Mouse (Mus musculus) ES-Bruce4 (cell line): Measurements from ENCODE around the gene Eloa. TPM values are rescaled to one million over a fixed set of nuclear protein-coding genes. Genes with fewer than 3 reads are reported as not detected.
"Not testable (repeated sequence)": the region's sequence is repeated elsewhere in the genome, so short reads cannot be mapped to it uniquely, and the experiment has no call there.

ENCODE experiments used
- H3K27ac ChIP-seq: 2 replicates; pipeline ENCODE4 v1.5.1; 2012; ENCODE audit warnings: low read length, inconsistent platforms; ENCODE audit not compliant: insufficient read depth
- H3K27me3 ChIP-seq: 2 replicates; pipeline ENCODE4 v1.6.1; 2012; ENCODE audit warnings: mild to moderate bottlenecking, low read length, inconsistent platforms; ENCODE audit not compliant: control insufficient read depth, poor library complexity, insufficient read depth, severe bottlenecking
- H3K36me3 ChIP-seq: 2 replicates; pipeline ENCODE4 v1.6.1; 2012; ENCODE audit warnings: inconsistent platforms, mild to moderate bottlenecking, low read length, moderate library complexity; ENCODE audit not compliant: control insufficient read depth, poor library complexity, insufficient read depth, severe bottlenecking
- H3K4me1 ChIP-seq: one replicate; pipeline ENCODE4 v1.8.1; 2011; ENCODE audit warnings: low read length; ENCODE audit not compliant: control insufficient read depth, insufficient read depth
- H3K4me3 ChIP-seq: 2 replicates; pipeline ENCODE4 v1.5.1; 2011; ENCODE audit warnings: low read depth, mild to moderate bottlenecking, low read length
- H3K9ac ChIP-seq: 2 replicates; pipeline ENCODE4 v1.6.1; 2012; ENCODE audit warnings: low read depth, mild to moderate bottlenecking, inconsistent platforms; ENCODE audit not compliant: poor library complexity, severe bottlenecking
- H3K9me3 ChIP-seq: replicated peaks from 2 replicates; pipeline ENCODE4 v1.6.1; 2012; ENCODE audit warnings: mild to moderate bottlenecking, low read length, inconsistent platforms; ENCODE audit not compliant: control insufficient read depth, poor library complexity, insufficient read depth, severe bottlenecking
- CTCF ChIP-seq: IDR thresholded peaks from one replicate; pipeline ENCODE4 v1.8.1; 2011; ENCODE audit warnings: low read depth, low read length
- EP300 ChIP-seq: IDR thresholded peaks from 2 replicates; pipeline ENCODE4 v1.6.1; 2011; ENCODE audit warnings: low read depth, low read length; ENCODE audit not compliant: insufficient read depth
- POLR2A ChIP-seq: IDR thresholded peaks from one replicate; pipeline ENCODE4 v1.8.1; 2011; ENCODE audit warnings: low read length; ENCODE audit not compliant: insufficient read depth
- polyA plus RNA-seq: library from polyadenylated mRNA; stranded (reverse); fragments of >200 nt; gene quantifications from 2 replicates; pipeline ENCODE4 v1.2.4, GENCODE M21; 2011; ENCODE audit warnings: low read depth; ENCODE audit not compliant: missing spikeins, insufficient read depth, insufficient read length

Eloa gene
- polyA plus RNA-seq, 1 experiment, result 22.6 TPM

DNA sequence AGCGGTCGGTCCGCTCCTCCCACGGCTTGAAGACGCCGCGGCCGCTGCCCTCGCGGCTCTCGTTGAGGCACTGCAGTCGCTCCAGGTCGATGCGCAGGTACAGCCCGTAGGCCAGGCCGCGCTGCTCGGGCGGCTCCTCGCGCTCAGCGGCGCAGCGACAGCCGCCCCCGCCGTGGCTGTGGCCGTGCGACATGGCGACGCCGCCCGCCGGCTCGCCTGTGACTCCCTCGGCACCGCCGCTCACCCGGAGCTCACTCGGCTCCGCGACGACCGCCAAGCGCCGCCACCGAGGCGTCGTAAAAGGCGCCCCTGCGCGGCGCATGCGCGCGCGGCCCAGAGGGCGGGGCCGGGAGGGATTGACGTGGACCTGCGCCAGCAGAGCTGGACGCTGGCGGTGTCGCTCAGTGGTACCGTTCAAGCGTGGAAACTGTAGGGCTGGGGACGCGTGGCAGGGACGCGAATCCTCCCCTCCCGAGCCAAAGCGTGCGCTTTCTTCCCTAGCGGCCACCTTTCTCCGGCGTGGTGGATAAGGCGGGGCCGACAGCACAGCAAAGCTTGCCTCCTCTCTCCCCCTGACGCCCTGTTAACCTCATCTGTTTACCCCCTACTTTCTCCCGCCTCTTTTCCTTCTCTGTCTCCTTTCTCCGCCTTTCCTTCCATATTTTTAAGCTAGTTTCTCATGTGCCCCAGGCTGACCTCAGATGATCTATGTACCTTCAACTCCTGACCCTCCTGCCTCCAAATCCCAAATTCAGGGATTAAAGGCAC, 34.4 kb downstream of the Eloa start, which contains the start of gene Pithd1:
Gene Pithd1, minus strand, starts transcription at position 322 of the 768 bp plus-strand sequence.
- Histone ChIP-seq H3K36me3 (peaks cover 5% of the 10 kb centered on the region), H3K4me3 (peak within 1 kb of the TSS; percentile 91), H3K9me3 (no peaks in the 10 kb centered on the region), H3K4me1 (peaks cover 3% of the 10 kb centered on the region), H3K27me3 (no peaks in the 10 kb centered on the region), H3K27ac (no peak within 1 kb of the TSS), H3K9ac (peak within 1 kb of the TSS; percentile 90)
- TF ChIP-seq CTCF, result no peak
- TF ChIP-seq POLR2A, result peak; percentile 85

DNA sequence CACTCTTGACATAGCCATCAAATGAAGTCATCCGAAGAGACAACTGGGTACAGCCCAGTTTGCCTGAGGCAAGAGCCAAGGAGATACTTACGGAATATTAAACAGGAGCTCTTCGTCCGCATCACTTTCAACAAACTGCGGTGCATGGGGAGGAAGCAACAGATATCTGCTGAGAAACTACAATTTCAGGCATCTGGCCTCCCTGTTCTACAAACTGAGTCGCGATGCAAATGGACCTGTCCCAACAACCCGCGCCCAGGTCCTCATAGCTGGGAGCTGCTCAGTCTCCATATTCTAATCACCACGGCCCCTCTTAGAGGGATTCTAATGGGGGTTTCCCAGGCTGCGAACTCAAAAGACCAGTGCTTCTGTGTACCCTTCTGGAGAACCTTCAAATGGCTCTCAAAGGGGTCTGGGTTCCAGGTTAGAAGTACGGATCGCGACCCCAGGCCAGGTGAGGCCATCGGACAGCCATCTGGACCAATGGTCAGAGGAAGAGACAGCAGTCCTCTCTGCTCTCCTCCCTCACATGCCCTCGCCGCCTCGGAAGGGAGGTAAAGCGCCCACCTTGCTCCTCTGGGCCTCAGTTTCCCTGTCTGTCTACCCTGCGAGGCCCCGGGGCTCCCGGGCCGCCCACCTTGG, 35.1 kb downstream of the Eloa start:
- H3K4me3 ChIP-seq, result peak overlapping the region; percentile 91
- no peaks in the 10 kb centered on the region for H3K9me3 ChIP-seq
- H3K36me3 ChIP-seq, result peaks cover 5% of the 10 kb centered on the region
- H3K9ac ChIP-seq, result peak overlapping the region; percentile 90
- H3K27ac ChIP-seq, result no peak overlapping the region
- no peak for TF ChIP-seq EP300
- TF ChIP-seq POLR2A, result no peak
- no peak for TF ChIP-seq CTCF
- H3K4me1 ChIP-seq, result peaks cover 3% of the 10 kb centered on the region
- no peaks in the 10 kb centered on the region for H3K27me3 ChIP-seq

DNA sequence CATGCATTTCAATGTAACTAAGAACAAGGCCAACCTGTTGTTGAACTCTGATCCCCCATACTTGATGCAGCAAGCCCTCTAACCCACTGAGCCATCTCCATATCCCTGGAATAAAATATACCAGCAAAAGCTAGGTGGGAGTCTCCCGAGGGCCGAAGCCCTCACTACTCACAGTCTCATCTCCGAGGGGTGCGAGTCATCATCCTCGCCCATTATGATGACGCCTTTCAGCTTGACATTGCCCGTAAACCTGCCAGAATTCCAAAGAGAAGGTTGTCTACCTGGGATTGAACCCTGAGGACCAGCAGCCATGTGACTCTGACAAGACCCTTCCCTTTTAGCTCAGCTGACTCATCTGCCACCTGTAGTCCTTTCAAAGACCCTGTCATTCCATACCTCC, 35.8 kb downstream of the Eloa start:
- H3K9ac ChIP-seq, result peak overlapping the region; percentile 90
- H3K27ac ChIP-seq, result no peak overlapping the region

DNA sequence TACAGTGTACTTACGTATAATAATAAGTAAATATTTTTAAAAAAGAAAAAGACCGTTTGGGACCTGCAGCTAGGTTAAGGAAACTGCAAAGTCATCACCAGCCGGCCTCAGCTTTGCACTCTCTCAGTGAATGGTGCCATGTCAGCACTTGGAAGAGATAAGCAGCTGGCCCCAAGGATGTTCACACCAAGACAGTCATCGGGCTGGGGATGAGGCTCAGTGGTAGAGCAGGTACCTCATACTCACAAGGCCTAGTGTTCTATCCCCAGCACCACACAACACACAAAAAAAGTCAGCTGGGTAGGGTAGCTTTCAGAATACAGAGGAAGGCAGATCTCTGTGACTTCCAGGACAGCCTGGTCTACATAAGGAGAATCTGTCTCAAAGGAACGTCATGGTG, 36.4 kb downstream of the Eloa start:
- no peak overlapping the region for H3K27ac ChIP-seq
- peaks cover 5% of the 10 kb centered on the region for H3K36me3 ChIP-seq
- no peak overlapping the region for H3K9ac ChIP-seq
- no peaks in the 10 kb centered on the region for H3K27me3 ChIP-seq
- H3K4me3 ChIP-seq, result no peak overlapping the region
- H3K4me1 ChIP-seq, result peaks cover 3% of the 10 kb centered on the region
- no peak for TF ChIP-seq EP300
- no peaks in the 10 kb centered on the region for H3K9me3 ChIP-seq

More for the DNA sequence above, 35.8 kb downstream of the Eloa start:
- TF ChIP-seq CTCF (no peak), EP300 (no peak)
- Histone ChIP-seq H3K4me3 (no peak overlapping the region), H3K36me3 (peaks cover 5% of the 10 kb centered on the region), H3K9me3 (no peaks in the 10 kb centered on the region), H3K4me1 (peaks cover 3% of the 10 kb centered on the region), H3K27me3 (no peaks in the 10 kb centered on the region)

- H3K4me1 ChIP-seq, result peaks cover 3% of the 10 kb centered on the region
- no peak overlapping the region for H3K27ac ChIP-seq
- H3K9me3 ChIP-seq, result no peaks in the 10 kb centered on the region
- H3K9ac ChIP-seq, result no peak overlapping the region
- H3K36me3 ChIP-seq, result peaks cover 5% of the 10 kb centered on the region
- TF ChIP-seq EP300 (no peak), POLR2A (no peak), CTCF (no peak)
- no peak overlapping the region for H3K4me3 ChIP-seq
- no peaks in the 10 kb centered on the region for H3K27me3 ChIP-seq
Observed at GRCm38 (mm10) chr4:135984556-135984955, 37.0 kb downstream of the Eloa start.

GRCm38 (mm10) chr4:135981524-135982063, 40.0 kb downstream of the Eloa start:
- Histone ChIP-seq H3K4me1 (peaks cover 3% of the 10 kb centered on the region), H3K27me3 (no peaks in the 10 kb centered on the region), H3K9ac (no peak overlapping the region), H3K9me3 (no peaks in the 10 kb centered on the region), H3K4me3 (no peak overlapping the region), H3K27ac (no peak overlapping the region), H3K36me3 (peaks cover 11% of the 10 kb centered on the region)
- TF ChIP-seq CTCF (no peak), POLR2A (no peak), EP300 (no peak)

GRCm38 (mm10) chr4:135980223-135980622, 41.3 kb downstream of the Eloa start:
- H3K27ac ChIP-seq, H3K27me3 ChIP-seq, H3K4me3 ChIP-seq, H3K4me1 ChIP-seq, H3K9me3 ChIP-seq, H3K9ac ChIP-seq: not testable (repeated sequence)
- H3K36me3 ChIP-seq, result peaks cover 21% of the 10 kb centered on the region
